Mouse (Mus musculus): ENCODE measurements around the gene Bco1.

DNA sequence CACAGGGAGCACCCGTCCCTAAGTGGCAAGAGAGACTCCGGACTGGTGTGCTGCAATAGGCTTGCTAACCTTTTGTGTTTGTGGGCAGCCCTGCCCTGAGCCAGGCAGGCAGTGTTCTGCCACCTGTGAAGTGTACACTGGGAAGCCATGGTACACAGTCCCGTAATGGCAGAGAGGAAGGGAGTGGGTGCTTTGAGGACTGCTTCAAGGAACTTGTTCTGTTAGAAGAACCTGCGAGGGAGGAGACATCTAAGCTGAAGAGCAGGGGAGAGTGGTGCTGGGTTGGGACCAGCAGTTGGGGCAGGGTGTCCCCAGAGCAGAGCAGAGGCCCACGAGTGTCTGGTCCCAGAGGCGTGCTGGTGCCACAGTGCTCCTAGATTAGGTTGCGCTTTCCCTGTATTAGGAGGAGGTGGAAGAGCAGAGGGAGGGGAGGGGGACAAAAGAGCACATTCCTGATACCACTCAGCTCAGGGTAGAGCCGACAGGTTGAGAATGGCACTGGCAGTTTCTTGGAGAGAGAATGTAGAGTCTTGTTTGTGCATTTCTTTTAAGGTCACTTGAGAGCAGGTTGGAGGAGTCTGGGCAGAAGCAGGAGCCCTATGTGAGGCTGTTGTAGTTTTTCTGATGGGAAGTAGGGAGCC is 71.7 kb downstream of the Bco1 start:
- TF ChIP-seq CTCF (conservative IDR thresholded peaks at IDR 0.05; ENCODE audit: insufficient read depth, insufficient read length, low read depth, low read length), result no peak
- TF ChIP-seq POLR2A (IDR thresholded peaks at IDR 0.05; ENCODE audit: low read depth, low read length), result no peak
